Mouse (Mus musculus) heart, postnatal 0 days (tissue): ENCODE results near the gene Gm2174. TPM values are rescaled to one million over a fixed set of nuclear protein-coding genes. Genes with fewer than 3 reads are reported as not detected.

Experiments
- ATAC-seq: fragments of 200-750 bp; cut with Nextera tagmentation; 2 replicates; pipeline ENCODE4 v1.8.0; 2017; ENCODE audit warnings: low read depth, moderate number of reproducible peaks, moderate library complexity; ENCODE audit not compliant: insufficient read depth
- DNase-seq: peaks from one replicate; pipeline ENCODE4 v3.0.0-alpha.2; 2016; ENCODE audit warnings: low spot score
- H3K27ac ChIP-seq: fragments of 300-500 bp; sonication (generic); 2 replicates; pipeline ENCODE4 v1.5.1; 2014; ENCODE audit warnings: low read depth, mild to moderate bottlenecking
- H3K27me3 ChIP-seq: fragments of 300-500 bp; sonication (generic); 2 replicates; pipeline ENCODE4 v1.6.1; 2014; ENCODE audit warnings: low read length, mixed read lengths; ENCODE audit not compliant: control insufficient read depth, insufficient read depth
- H3K36me3 ChIP-seq: fragments of 300-500 bp; sonication (generic); replicated peaks from 2 replicates; pipeline ENCODE4 v1.6.1; 2014; ENCODE audit warnings: low read length, mixed read lengths; ENCODE audit not compliant: control insufficient read depth, insufficient read depth
- H3K4me1 ChIP-seq: fragments of 300-500 bp; sonication (generic); 2 replicates; pipeline ENCODE4 v1.6.1; 2014; ENCODE audit warnings: antibody characterized with exemption; ENCODE audit not compliant: control insufficient read depth, insufficient read depth
- H3K4me2 ChIP-seq: fragments of 300-500 bp; sonication (generic); 2 replicates; pipeline ENCODE4 v1.6.1; 2014; ENCODE audit warnings: low read depth, mild to moderate bottlenecking, low read length, moderate library complexity
- H3K4me3 ChIP-seq: fragments of 300-500 bp; sonication (generic); 2 replicates; pipeline ENCODE4 v1.5.1; 2014; ENCODE audit warnings: low read depth, low read length
- H3K9ac ChIP-seq: fragments of 300-500 bp; sonication (generic); replicated peaks from 2 replicates; pipeline ENCODE4 v1.6.1; 2014; ENCODE audit warnings: low read depth, low read length, mixed read lengths
- H3K9me3 ChIP-seq: fragments of 300-500 bp; sonication (generic); replicated peaks from 2 replicates; pipeline ENCODE4 v1.6.1; 2016; ENCODE audit warnings: low read length; ENCODE audit not compliant: control insufficient read depth
- CTCF ChIP-seq: IDR thresholded peaks from 2 replicates; pipeline ENCODE4 v1.5.1; 2016; ENCODE audit warnings: antibody characterized with exemption, control low read depth, low read depth
- EP300 ChIP-seq: IDR thresholded peaks from 2 replicates; pipeline ENCODE4 v1.6.1; 2016; ENCODE audit warnings: antibody characterized with exemption, low read depth
- WGBS: fragments of 180-500 bp; shearing (Covaris S2); extraction: QIAGEN DNeasy Blood & Tissue Kit; methylation state at CpG from one replicate; pipeline ENCODE4 v1.1.7; 2014; 5-methylcytosine and 5-hydroxymethylcytosine counted together
- polyA plus RNA-seq: library from polyadenylated mRNA; unstranded; fragments of >200 nt; fragmentation: Nextera tagmentation; extraction: Ambion mirVana; gene quantifications from 2 replicates; pipeline ENCODE4 v1.2.1, GENCODE M21; 2015
- total RNA-seq: library from RNA; depleted of rRNA; stranded (reverse); fragments of >200 nt; gene quantifications from 2 replicates; pipeline ENCODE4 v1.2.3, GENCODE M21; 2014; ENCODE audit warnings: low replicate concordance; rRNA removed

Gene Gm2174
- total and polyA plus RNA-seq, 2 experiments from 2014 or later, result 1.5 TPM; not detected in 1

DNA sequence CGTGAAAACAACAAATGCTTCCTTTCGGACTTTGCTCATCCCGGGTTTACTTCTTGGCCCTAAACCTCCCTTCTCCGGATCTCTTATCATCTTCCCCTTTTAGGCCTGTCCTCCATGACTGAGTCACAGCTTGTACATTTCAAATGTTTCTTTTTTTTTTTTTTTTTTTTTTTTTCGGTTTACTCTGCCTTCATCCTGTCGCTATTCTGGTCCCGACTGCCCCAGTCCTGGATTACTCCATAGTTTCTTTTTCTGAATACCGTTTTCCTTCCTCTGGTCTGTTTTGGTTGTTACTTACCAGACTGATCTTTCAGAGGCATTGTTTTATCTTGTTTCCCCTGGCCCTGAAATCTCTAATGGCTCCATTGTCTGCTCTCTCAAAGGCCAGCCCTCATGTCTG, 26.3 kb downstream of the Gm2174 start:
- H3K36me3 ChIP-seq, result no peaks in the 10 kb centered on the region
- H3K9ac ChIP-seq, result no peak overlapping the region
- 0 out of 2 replicates have a peak overlapping the region, but pooled peaks have one; percentile 25 for H3K27ac ChIP-seq

GRCm38 (mm10) chrX:56477553-56477952, 29.8 kb downstream of the Gm2174 start:
- H3K27me3 ChIP-seq, result no peaks in the 10 kb centered on the region
- no peak for TF ChIP-seq EP300
- TF ChIP-seq CTCF, result no peak
- H3K9me3 ChIP-seq, result no peaks in the 10 kb centered on the region
- H3K9ac ChIP-seq, result no peak overlapping the region
- DNase-seq (no peak), ATAC-seq (no peak)
- no peak overlapping the region for H3K4me2 ChIP-seq
- no peak overlapping the region for H3K4me3 ChIP-seq
- H3K27ac ChIP-seq, result no peak overlapping the region
- H3K36me3 ChIP-seq, result peaks cover 10% of the 10 kb centered on the region; the same call in 1 of the 2 replicates
- WGBS, result 70% methylated on average over 3 of the region's 3 CpGs
- H3K4me1 ChIP-seq, result no peaks in the 10 kb centered on the region

More for the DNA sequence above, 26.3 kb downstream of the Gm2174 start:
- Histone ChIP-seq H3K9me3 (no peaks in the 10 kb centered on the region), H3K27me3 (no peaks in the 10 kb centered on the region), H3K4me1 (0 out of 2 replicates have a peak, but pooled peaks cover 8% of the 10 kb centered on the region), H3K4me3 (no peak overlapping the region), H3K4me2 (no peak overlapping the region; the same call in 1 of the 2 replicates)
- WGBS, result 37% methylated on average over 8 of the region's 8 CpGs
- DNase-seq (no peak), ATAC-seq (peak; percentile 41; the same call in 1 of the 2 replicates)
- TF ChIP-seq EP300 (no peak), CTCF (no peak)

DNA sequence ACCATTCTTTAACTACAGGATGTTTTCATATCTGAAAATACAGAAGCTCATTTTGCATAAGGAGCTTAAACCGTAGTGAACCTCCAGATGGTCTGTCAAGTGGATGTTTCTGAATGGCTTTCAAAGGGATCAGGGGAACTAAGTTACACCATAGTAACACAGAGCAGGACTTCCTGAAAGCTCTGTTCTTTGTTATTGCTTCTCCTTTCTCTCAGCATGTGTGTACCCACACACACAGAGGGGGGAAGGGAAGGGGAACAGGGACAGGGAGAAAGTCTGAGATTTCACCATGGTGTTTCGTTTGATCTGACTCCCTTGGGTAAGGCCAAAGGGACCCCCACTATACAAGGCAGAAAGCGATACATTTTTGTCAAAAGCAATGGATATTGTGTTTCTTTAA, 34.1 kb downstream of the Gm2174 start:
- Histone ChIP-seq H3K9ac (no peak overlapping the region), H3K27me3 (no peaks in the 10 kb centered on the region), H3K4me3 (no peak overlapping the region), H3K4me2 (no peak overlapping the region), H3K4me1 (no peaks in the 10 kb centered on the region), H3K36me3 (peaks cover 15% of the 10 kb centered on the region; the same call in 1 of the 2 replicates), H3K27ac (no peak overlapping the region), H3K9me3 (no peaks in the 10 kb centered on the region)
- ATAC-seq (no peak), DNase-seq (peak; percentile 9)
- 65% methylated on average over 3 of the region's 3 CpGs for WGBS
- TF ChIP-seq CTCF (no peak), EP300 (no peak)

DNA sequence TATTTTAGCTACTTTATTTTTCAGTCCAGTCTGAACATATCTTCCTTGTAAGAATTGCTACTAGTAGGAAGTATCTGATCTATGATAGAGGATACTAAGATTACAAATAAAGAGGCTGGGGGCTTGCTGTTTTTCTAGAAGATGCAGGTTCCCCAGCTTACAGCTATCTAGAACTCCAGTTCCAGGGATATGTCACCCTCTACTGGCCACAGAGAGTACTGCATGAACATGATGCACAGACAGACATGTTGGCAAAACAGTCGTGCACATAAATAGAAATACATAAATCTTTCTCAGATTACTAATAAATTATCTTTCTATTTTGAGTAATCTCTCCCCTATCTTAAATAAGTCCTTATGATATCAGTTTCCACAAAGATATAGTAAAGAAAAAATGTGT, 42.0 kb downstream of the Gm2174 start:
- ATAC-seq (no peak), DNase-seq (peak; percentile 39)
- peak; percentile 79 for TF ChIP-seq CTCF
- no peak for TF ChIP-seq EP300
- Histone ChIP-seq H3K4me3 (no peak overlapping the region), H3K27ac (no peak overlapping the region), H3K9me3 (no peaks in the 10 kb centered on the region), H3K4me2 (no peak overlapping the region), H3K27me3 (no peaks in the 10 kb centered on the region), H3K36me3 (0 out of 2 replicates have a peak, but pooled peaks cover 9% of the 10 kb centered on the region), H3K9ac (no peak overlapping the region), H3K4me1 (no peaks in the 10 kb centered on the region)
- 13% methylated on average over 1 of the region's 1 CpGs for WGBS

DNA sequence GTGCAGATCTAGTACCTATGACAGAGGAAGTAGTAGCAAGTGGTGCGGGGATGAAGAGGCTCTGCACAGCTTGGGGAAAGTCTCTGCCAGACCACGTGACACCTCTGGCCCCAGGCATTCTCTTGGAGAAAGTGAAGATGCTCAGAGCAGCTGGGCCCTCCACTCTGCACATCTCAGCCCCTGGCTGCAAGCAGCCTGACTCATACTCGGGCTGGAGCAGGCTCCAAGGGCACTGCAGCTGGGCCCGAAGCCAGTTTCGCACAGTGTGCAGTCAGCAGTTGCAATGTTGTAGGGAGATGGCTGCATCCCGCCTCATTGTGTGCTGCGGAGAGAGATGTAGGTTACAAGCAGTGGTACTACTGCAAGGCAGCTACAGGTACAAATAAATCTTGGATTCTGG, 49.5 kb downstream of the Gm2174 start:
- no peak for ATAC-seq
- Histone ChIP-seq H3K4me3 (no peak overlapping the region), H3K9ac (no peak overlapping the region), H3K9me3 (no peaks in the 10 kb centered on the region), H3K4me2 (no peak overlapping the region), H3K36me3 (peaks cover 9% of the 10 kb centered on the region), H3K4me1 (no peaks in the 10 kb centered on the region), H3K27ac (no peak overlapping the region), H3K27me3 (no peaks in the 10 kb centered on the region)
- no peak for TF ChIP-seq EP300
- 83% methylated on average over 7 of the region's 7 CpGs for WGBS
- DNase-seq, result no peak

Other genes starting within 250 kb of the Gm2174 start
- gene Gm773, start 235.1 kb upstream of the Gm2174 start, total RNA-seq, result not detected in 2 replicates
- gene Gm773, start 235.1 kb upstream of the Gm2174 start, polyA plus RNA-seq, result not detected in 2 replicates
- 2.2 and 10.3 TPM in 2 replicates for gene Zfp449, start 101.6 kb upstream of the Gm2174 start, total RNA-seq
- 3.3 and 3.5 TPM in 2 replicates for gene Zfp449, start 101.6 kb upstream of the Gm2174 start, polyA plus RNA-seq
- not detected in 2 replicates for gene Smim10l2a, start 73.4 kb upstream of the Gm2174 start, total RNA-seq
- 0.78 and 1.2 TPM in 2 replicates for gene Smim10l2a, start 73.4 kb upstream of the Gm2174 start, polyA plus RNA-seq
- gene Ints6l, start 6.9 kb downstream of the Gm2174 start, total RNA-seq, result 13.5 and 14.7 TPM in 2 replicates
- gene Ints6l, start 6.9 kb downstream of the Gm2174 start, polyA plus RNA-seq, result 10.8 TPM in 2 replicates
- not detected in 2 replicates for gene Gm10477, start 76.8 kb downstream of the Gm2174 start, total RNA-seq
- not detected in 2 replicates for gene Gm10477, start 76.8 kb downstream of the Gm2174 start, polyA plus RNA-seq
- gene Gm648, start 101.6 kb downstream of the Gm2174 start, total RNA-seq, result not detected in 2 replicates
- gene Gm648, start 101.6 kb downstream of the Gm2174 start, polyA plus RNA-seq, result not detected in 2 replicates
- gene Mmgt1, start 150.1 kb downstream of the Gm2174 start, total RNA-seq, result 28.7 and 33.4 TPM in 2 replicates
- 15.3 and 16.2 TPM in 2 replicates for gene Mmgt1, start 150.1 kb downstream of the Gm2174 start, polyA plus RNA-seq
- 10.7 and 15.4 TPM in 2 replicates for gene Slc9a6, start 161.8 kb downstream of the Gm2174 start, total RNA-seq
- 5.2 and 6.4 TPM in 2 replicates for gene Slc9a6, start 161.8 kb downstream of the Gm2174 start, polyA plus RNA-seq